Mouse (Mus musculus) CH12.LX (cell line): ENCODE data around the gene Plxnb3.
A peak's percentile ranks its signal among the peaks of the same experiment; 100 is the strongest.

ENCODE experiments used
- CHD2 ChIP-seq: IDR thresholded peaks from 2 replicates; pipeline ENCODE4 v1.6.1; 2011; ENCODE audit warnings: low read length, improper control_type of control experiment
- CTCF ChIP-seq, 2 experiments: IDR thresholded peaks in 1 of 2; conservative IDR thresholded peaks in 1 of 2; 2 replicates each; pipeline ENCODE4 v1.5.1; 2011 to 2012; ENCODE audit warnings: low read depth in 2 of 2, low read length in 2 of 2, improper control_type of control experiment in 1 of 2, inconsistent platforms in 1 of 2, mild to moderate bottlenecking in 1 of 2, moderate library complexity in 1 of 2
- E2F4 ChIP-seq: IDR thresholded peaks from 2 replicates; pipeline ENCODE4 v1.6.1; 2011; ENCODE audit warnings: low read depth, low read length, improper control_type of control experiment; ENCODE audit not compliant: insufficient replicate concordance
- ETS1 ChIP-seq: conservative IDR thresholded peaks from 2 replicates; pipeline ENCODE4 v1.6.1; 2012; ENCODE audit warnings: low read depth, mild to moderate bottlenecking, inconsistent platforms, low read length, improper control_type of control experiment, moderate library complexity
- GABPA ChIP-seq: IDR thresholded peaks from 2 replicates; pipeline ENCODE4 v1.6.1; 2012; ENCODE audit warnings: low read depth, low read length, improper control_type of control experiment, inconsistent platforms; ENCODE audit not compliant: insufficient replicate concordance
- HCFC1 ChIP-seq: IDR thresholded peaks from 2 replicates; pipeline ENCODE4 v1.6.1; 2012; ENCODE audit warnings: low read depth, mild to moderate bottlenecking, inconsistent platforms, low read length, improper control_type of control experiment
- KAT2A ChIP-seq: IDR thresholded peaks from 2 replicates; pipeline ENCODE4 v1.6.1; 2012; ENCODE audit warnings: low read length, improper control_type of control experiment, inconsistent platforms; ENCODE audit not compliant: insufficient replicate concordance
- MEF2A ChIP-seq: IDR thresholded peaks from 2 replicates; pipeline ENCODE4 v1.6.1; 2014; ENCODE audit warnings: low read depth, mild to moderate bottlenecking, inconsistent platforms, low read length, improper control_type of control experiment, borderline replicate concordance
- POLR2A ChIP-seq: IDR thresholded peaks from 2 replicates; pipeline ENCODE4 v1.6.1; 2011; ENCODE audit warnings: low read depth, mild to moderate bottlenecking, improper control_type of control experiment, low read length
- POLR2AphosphoS2 ChIP-seq: IDR thresholded peaks from 2 replicates; pipeline ENCODE4 v1.6.1; 2011; ENCODE audit warnings: low read depth, low read length, improper control_type of control experiment
- TCF12 ChIP-seq: IDR thresholded peaks from 2 replicates; pipeline ENCODE4 v1.6.1; 2014; ENCODE audit warnings: low read depth, mild to moderate bottlenecking, inconsistent platforms, low read length, improper control_type of control experiment
- ZC3H11A ChIP-seq: IDR thresholded peaks from 2 replicates; pipeline ENCODE4 v1.6.1; 2012; ENCODE audit warnings: low read depth, mild to moderate bottlenecking, inconsistent platforms, low read length, improper control_type of control experiment

DNA sequence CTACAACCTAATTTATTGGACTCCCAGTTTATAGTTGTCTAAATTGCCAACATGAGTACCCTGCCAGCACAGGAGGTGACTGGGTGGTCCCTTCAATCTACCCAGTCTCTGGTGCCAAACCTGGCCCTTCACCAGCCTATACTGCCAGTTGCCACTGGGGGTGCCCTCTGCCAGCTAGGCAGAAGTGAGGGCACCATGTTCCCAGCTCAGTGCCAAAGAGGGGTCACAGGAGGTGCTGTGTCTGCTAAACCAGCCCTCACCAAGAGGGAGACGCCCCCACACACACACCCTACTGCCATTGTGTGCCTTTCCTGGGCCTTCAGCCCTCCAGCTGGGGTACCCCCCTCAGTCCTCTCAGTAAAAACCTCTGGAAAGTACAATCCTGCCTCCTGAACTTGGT lies 18.7 kb upstream of the Plxnb3 start:
- TF ChIP-seq POLR2A (no peak), CTCF (conservative IDR thresholded peaks at IDR 0.05 in 1 of 2, IDR thresholded peaks at IDR 0.05 in 1 of 2; ENCODE audit: low read depth in 2 of 2, low read length in 2 of 2) (peak in 1 of 2 experiments; percentile 34; a peak in 2 of 4 replicates), CHD2 (no peak), ZC3H11A (no peak), MEF2A (no peak), TCF12 (no peak), ETS1 (no peak), HCFC1 (no peak), POLR2AphosphoS2 (no peak), KAT2A (no peak), E2F4 (no peak), GABPA (no peak)
